Comparison of ENCODE assay signal across 21 mouse cellular contexts in the genomic region with DNA sequence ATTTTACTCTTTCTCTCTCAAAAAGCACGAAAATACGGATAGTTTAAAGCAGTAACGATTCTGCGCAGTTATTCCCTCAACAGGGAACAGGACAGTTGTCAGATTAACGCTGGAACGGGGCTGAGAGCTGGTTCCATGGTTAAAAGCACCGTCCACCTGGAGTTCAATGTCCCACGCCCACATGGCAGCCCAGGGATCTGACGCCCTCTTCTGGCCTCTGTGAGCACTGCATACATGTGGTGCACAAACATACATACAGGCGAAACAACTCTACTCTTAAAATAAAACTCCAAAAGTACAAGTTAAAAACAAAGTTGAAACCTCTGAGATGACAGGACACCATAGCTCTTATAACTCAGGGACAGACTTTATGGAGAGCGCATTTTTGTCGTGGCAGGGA.
DNase-seq lines count a peak whose midpoint lies in the region; ATAC-seq and TF ChIP-seq lines count a peak whose summit lies in the region.
"Had no signal": no experiment of that assay in that cellular context is flagged by ENCODE, and none has a peak within 500 bp of the region (broad histone marks: within the 10 kb centered on the region; RNA-seq: fewer than 3 reads in every experiment).

No protein-coding gene starts in this region.

- H3K4me2 ChIP-seq in stomach, postnatal 0 days (replicated peaks; ENCODE audit: low read depth): no peak overlapping the region
- H3K4me2 ChIP-seq: embryonic facial prominence, embryonic 12.5 days; heart, embryonic 11.5 days; hindbrain, embryonic 13.5 days; neural tube, embryonic 12.5 days had no signal

- no peaks in the 10 kb centered on the region for H3K27me3 ChIP-seq in stomach, postnatal 0 days (ENCODE audit: control insufficient read depth, insufficient read depth, low read length)
- H3K27me3 ChIP-seq: embryonic facial prominence, embryonic 12.5 days; hindbrain, embryonic 13.5 days; neural tube, embryonic 12.5 days had no signal

- TF ChIP-seq EP300 in stomach, postnatal 0 days (optimal IDR thresholded peaks at IDR 0.05): no peak

- 89% methylated on average over 12 of the region's 12 CpGs for WGBS in stomach, postnatal 0 days

- H3K27ac ChIP-seq in layer of hippocampus, adult 2 months: no peak overlapping the region
- H3K27ac ChIP-seq in stomach, postnatal 0 days (replicated peaks): no peak overlapping the region
- H3K27ac ChIP-seq: embryonic facial prominence, embryonic 12.5 days; macrophage; midbrain, embryonic 10.5 days; neural tube, embryonic 12.5 days had no signal

- no peaks in the 10 kb centered on the region for H3K9me3 ChIP-seq in stomach, postnatal 0 days (ENCODE audit: control insufficient read depth, low read length)
- H3K9me3 ChIP-seq: embryonic facial prominence, embryonic 12.5 days; hindbrain, embryonic 13.5 days; neural tube, embryonic 12.5 days had no signal

- TF ChIP-seq CTCF in layer of hippocampus, adult 2 months (conservative IDR thresholded peaks at IDR 0.05): peak; percentile 33
- TF ChIP-seq CTCF in stomach, postnatal 0 days (IDR thresholded peaks at IDR 0.05; ENCODE audit: low read depth): peak; percentile 35

- H3K36me3 ChIP-seq in stomach, postnatal 0 days (ENCODE audit: control insufficient read depth, insufficient read depth, low read length): no peaks in the 10 kb centered on the region
- H3K36me3 ChIP-seq: embryonic facial prominence, embryonic 12.5 days; hindbrain, embryonic 13.5 days; midbrain, embryonic 10.5 days; neural tube, embryonic 12.5 days had no signal

- no peak overlapping the region for H3K9ac ChIP-seq in stomach, postnatal 0 days (ENCODE audit: low read length)
- H3K9ac ChIP-seq: embryonic facial prominence, embryonic 12.5 days; hindbrain, embryonic 13.5 days; neural tube, embryonic 12.5 days had no signal

- peak; percentile 10 for DNase-seq in CD4-positive, CD25-positive, alpha-beta regulatory T cell, adult 2 months (ENCODE audit: low read depth, low spot score)
- DNase-seq in layer of hippocampus, adult 2 months (ENCODE audit: low spot score in 2 of 2): no peak
- no peak for DNase-seq in layer of hippocampus, postnatal 25 days (ENCODE audit: extremely low spot score in 1 of 2, low spot score in 1 of 2)
- DNase-seq in thymus, postnatal 4 days: peak; percentile 33
- DNase-seq in thymus, postnatal 25 days: no peak
- no peak for DNase-seq in stomach, postnatal 0 days (ENCODE audit: low spot score)
- no peak for DNase-seq in cerebellum, adult 9-11 months
- DNase-seq: adrenal gland, postnatal 36 days; cerebellum, adult 8-10 months; heart, postnatal 14 days; kidney, adult 11 months; lung, adult 2 months; right cerebral cortex, adult 18-20 months; thymus, adult 18-20 months had no signal

- no peak for ATAC-seq in CD4-positive, CD25-positive, alpha-beta regulatory T cell, adult 4 months
- ATAC-seq in stomach, postnatal 0 days (ENCODE audit: low FRiP score, low TSS enrichment): no peak

- H3K4me1 ChIP-seq in stomach, postnatal 0 days (replicated peaks; ENCODE audit: control insufficient read depth, insufficient read depth): no peaks in the 10 kb centered on the region
- H3K4me1 ChIP-seq: embryonic facial prominence, embryonic 12.5 days; midbrain, embryonic 10.5 days; neural tube, embryonic 12.5 days had no signal

- no peak overlapping the region for H3K4me3 ChIP-seq in layer of hippocampus, adult 2 months
- no peak overlapping the region for H3K4me3 ChIP-seq in stomach, postnatal 0 days (ENCODE audit: low read depth, low read length)
- H3K4me3 ChIP-seq: embryonic facial prominence, embryonic 12.5 days; hindbrain, embryonic 13.5 days; midbrain, embryonic 10.5 days; neural tube, embryonic 12.5 days had no signal

Comparison
In these comparisons a context has a peak if more than half of its experiments do, and no peak if none do; other contexts are left out.
1. DNase-seq: peak in CD4-positive, CD25-positive, alpha-beta regulatory T cell, adult 2 months (single experiment) and thymus, postnatal 4 days (single experiment); none in layer of hippocampus, adult 2 months (0 of 2), layer of hippocampus, postnatal 25 days (0 of 2), thymus, postnatal 25 days (single experiment), stomach, postnatal 0 days (single experiment) and cerebellum, adult 9-11 months (single experiment).